Mouse (Mus musculus) liver, adult 2 months (tissue): ENCODE results near the gene Rad51b. TPM values are rescaled to one million over a fixed set of nuclear protein-coding genes. Genes with fewer than 3 reads are reported as not detected.

Experiments
- DNase-seq: peaks from one replicate; pipeline ENCODE4 v3.0.0-alpha.2; 2011; ENCODE audit warnings: low read depth, low spot score; ENCODE audit errors: extremely low read depth
- H3K27ac ChIP-seq: fragments of 200-500 bp; replicated peaks from 2 replicates; pipeline ENCODE4 v1.5.1; 2012; ENCODE audit warnings: low read depth, mild to moderate bottlenecking, control low read depth, inconsistent platforms, low read length; ENCODE audit not compliant: insufficient read depth
- H3K27me3 ChIP-seq: fragments of 200-500 bp; 2 replicates; pipeline ENCODE4 v1.6.1; 2012; ENCODE audit warnings: mild to moderate bottlenecking, moderate library complexity, low read length, inconsistent platforms; ENCODE audit not compliant: control insufficient read depth, insufficient read depth
- H3K36me3 ChIP-seq: fragments of 200-500 bp; 2 replicates; pipeline ENCODE4 v1.6.1; 2012; ENCODE audit warnings: low read length, inconsistent platforms; ENCODE audit not compliant: control insufficient read depth, insufficient read depth
- H3K4me1 ChIP-seq: fragments of 200-500 bp; 2 replicates; pipeline ENCODE4 v1.6.1; 2011; ENCODE audit warnings: low read length; ENCODE audit not compliant: control insufficient read depth, insufficient read depth
- H3K4me3 ChIP-seq: fragments of 200-500 bp; 2 replicates; pipeline ENCODE4 v1.5.1; 2011; ENCODE audit warnings: low read depth, mild to moderate bottlenecking, control low read depth, low read length, moderate library complexity; ENCODE audit not compliant: insufficient read depth
- H3K79me2 ChIP-seq: fragments of 200-500 bp; 2 replicates; pipeline ENCODE4 v1.6.1; 2012; ENCODE audit warnings: inconsistent platforms, mild to moderate bottlenecking, low read length, moderate library complexity; ENCODE audit not compliant: control insufficient read depth, insufficient read depth
- H3K9ac ChIP-seq: fragments of 200-500 bp; 2 replicates; pipeline ENCODE4 v1.6.1; 2012; ENCODE audit warnings: low read depth, mild to moderate bottlenecking, control low read depth, inconsistent platforms, low read length
- CTCF ChIP-seq: fragments of 200-500 bp; IDR thresholded peaks from 2 replicates; pipeline ENCODE4 v1.5.1; 2011; ENCODE audit warnings: low read depth, low read length, control low read depth
- POLR2A ChIP-seq: fragments of 200-500 bp; IDR thresholded peaks from 2 replicates; pipeline ENCODE4 v1.6.1; 2011; ENCODE audit warnings: low read length, control low read depth; ENCODE audit not compliant: insufficient read depth; ENCODE audit errors: extremely low read depth
- WGBS: fragments of 180-500 bp; shearing (Covaris S2); methylation state at CpG from one replicate; pipeline ENCODE4 v1.1.7; 2018; 5-methylcytosine and 5-hydroxymethylcytosine counted together
- polyA plus RNA-seq: library from polyadenylated mRNA; depleted of rRNA; stranded (reverse); fragments of >200 nt; gene quantifications from 2 replicates; pipeline ENCODE4 v1.2.3, GENCODE M21; 2012
- total RNA-seq: library from RNA; depleted of rRNA; stranded (reverse); fragments of >200 nt; gene quantifications from 2 replicates; pipeline ENCODE4 v1.2.3, GENCODE M21; 2014

Rad51b gene
- total and polyA plus RNA-seq, 2 experiments: 0.55 to 1.7 TPM

DNA sequence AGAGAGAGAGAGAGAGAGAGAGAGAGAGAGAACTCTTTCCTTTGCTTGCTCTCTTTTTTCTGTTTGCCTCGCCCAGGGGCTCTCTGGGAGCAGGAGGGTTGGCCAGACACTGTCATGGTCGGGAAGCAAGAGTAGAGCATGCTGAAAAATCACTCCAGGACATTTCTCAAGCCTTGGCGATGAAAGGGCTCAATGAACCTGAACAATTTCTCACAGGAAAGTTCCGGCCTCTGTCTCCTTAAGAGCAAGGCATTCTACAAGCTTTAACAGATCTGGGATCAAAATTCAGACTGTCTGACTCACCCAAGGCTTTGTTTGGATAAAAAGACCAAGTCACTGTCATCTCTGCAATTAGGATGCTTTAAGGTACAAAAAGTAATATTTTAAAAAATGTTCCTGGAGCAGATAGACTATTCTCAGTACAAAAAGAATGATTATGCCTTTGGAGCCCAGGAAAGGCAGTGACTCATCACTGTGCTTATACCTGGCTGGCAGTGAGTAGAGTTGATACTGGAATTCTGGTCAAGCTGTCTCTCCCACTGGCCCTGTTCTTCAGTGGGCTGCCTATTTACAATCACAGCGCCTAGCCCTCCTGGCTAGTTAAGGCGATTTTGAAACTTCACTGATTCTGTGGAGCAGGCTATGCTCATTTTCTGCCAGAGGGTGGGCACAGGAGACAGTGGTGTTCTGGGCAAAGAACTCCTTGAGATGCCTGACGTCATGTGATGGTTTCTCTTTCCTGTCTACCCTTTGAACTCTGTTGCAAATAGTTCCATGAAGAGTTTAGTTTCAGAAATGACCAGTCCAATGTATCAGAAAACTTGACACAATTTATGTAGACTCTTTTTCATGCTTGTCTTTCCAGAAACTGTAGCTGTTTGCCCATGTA lies 352.0 kb downstream of the Rad51b start:
- no peaks in the 10 kb centered on the region for H3K27me3 ChIP-seq
- no peak overlapping the region for H3K4me3 ChIP-seq
- H3K4me1 ChIP-seq: peaks cover 5% of the 10 kb centered on the region
- H3K79me2 ChIP-seq: no peaks in the 10 kb centered on the region
- no peak overlapping the region; the same call in 1 of the 2 replicates for H3K27ac ChIP-seq
- peak; percentile 60 for DNase-seq
- 80% methylated on average over 7 of the region's 7 CpGs for WGBS
- H3K9ac ChIP-seq: no peak overlapping the region
- H3K36me3 ChIP-seq: no peaks in the 10 kb centered on the region
- TF ChIP-seq POLR2A (no peak), CTCF (no peak)

DNA sequence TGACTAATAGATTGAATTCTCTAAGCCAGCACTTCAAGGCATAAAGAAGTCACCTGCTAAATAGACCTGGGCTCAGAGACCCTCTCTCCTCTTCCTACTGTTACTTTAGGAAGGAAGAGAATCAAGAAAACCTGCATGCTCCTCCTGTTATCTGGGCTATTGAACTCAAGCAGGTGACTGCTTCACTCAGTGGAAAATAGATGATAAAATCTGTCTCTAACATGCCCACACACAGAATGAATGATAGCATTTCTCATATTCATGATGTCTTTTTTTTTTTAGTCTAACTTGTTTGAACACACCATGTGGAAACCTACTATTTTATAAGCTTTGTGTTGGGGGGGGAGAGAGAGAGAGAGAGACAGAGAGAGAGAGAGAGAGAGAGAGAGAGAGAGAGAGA lies 352.7 kb downstream of the Rad51b start:
- DNase-seq: no peak
- H3K27ac ChIP-seq: no peak overlapping the region
- TF ChIP-seq POLR2A: no peak
- H3K4me1 ChIP-seq: peaks cover 5% of the 10 kb centered on the region
- H3K36me3 ChIP-seq: no peaks in the 10 kb centered on the region
- H3K79me2 ChIP-seq: no peaks in the 10 kb centered on the region
- no peaks in the 10 kb centered on the region for H3K27me3 ChIP-seq
- no peak overlapping the region for H3K4me3 ChIP-seq
- no peak overlapping the region for H3K9ac ChIP-seq

DNA sequence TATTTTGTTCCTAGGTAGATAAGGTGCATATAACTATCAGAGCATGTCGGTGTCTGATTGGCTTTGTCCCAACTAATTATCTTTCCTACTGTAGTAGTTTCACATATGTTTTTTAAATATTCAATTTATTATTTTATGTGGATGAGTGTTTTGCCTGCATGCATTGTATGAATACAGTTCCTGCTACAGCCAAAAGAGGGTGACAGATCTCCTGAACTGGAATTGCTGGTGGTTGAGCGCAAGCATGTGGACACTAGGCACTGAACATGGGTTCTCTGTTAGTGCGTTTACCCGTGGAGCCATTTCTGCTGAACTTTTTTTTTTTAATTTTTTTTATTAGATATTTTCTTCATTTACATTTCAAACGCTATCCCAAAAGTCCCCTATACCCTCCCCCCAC lies 358.1 kb downstream of the Rad51b start:
- TF ChIP-seq POLR2A: no peak
- TF ChIP-seq CTCF: no peak
- DNase-seq: no peak
- H3K4me1 ChIP-seq: no peaks in the 10 kb centered on the region
- no peak overlapping the region for H3K9ac ChIP-seq
- 97% methylated on average over 5 of the region's 5 CpGs for WGBS
- H3K27me3 ChIP-seq: no peaks in the 10 kb centered on the region
- no peaks in the 10 kb centered on the region for H3K79me2 ChIP-seq
- no peak overlapping the region for H3K27ac ChIP-seq
- no peaks in the 10 kb centered on the region for H3K36me3 ChIP-seq
- no peak overlapping the region for H3K4me3 ChIP-seq

DNA sequence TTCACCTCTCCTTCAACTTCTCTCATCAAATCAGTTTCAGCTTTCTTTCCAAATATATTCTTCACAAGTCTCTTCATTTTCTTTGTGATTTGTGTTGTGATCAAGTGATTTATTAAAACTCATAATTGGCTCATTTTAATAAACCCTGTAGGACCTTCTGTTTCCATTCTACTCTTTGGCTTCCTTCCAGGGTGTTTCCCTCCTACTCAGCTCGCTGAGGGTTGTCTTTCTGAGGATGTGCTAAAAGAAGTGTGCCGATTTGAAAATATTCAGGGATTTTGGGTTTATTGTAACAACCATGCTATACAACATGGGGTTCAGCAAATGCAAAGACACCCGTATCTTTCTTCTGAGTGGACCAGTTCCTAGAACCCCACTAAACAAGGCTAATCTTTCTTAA lies 361.8 kb downstream of the Rad51b start:
- no peaks in the 10 kb centered on the region for H3K27me3 ChIP-seq
- no peak for DNase-seq
- 80% methylated on average over 3 of the region's 3 CpGs for WGBS

DNA sequence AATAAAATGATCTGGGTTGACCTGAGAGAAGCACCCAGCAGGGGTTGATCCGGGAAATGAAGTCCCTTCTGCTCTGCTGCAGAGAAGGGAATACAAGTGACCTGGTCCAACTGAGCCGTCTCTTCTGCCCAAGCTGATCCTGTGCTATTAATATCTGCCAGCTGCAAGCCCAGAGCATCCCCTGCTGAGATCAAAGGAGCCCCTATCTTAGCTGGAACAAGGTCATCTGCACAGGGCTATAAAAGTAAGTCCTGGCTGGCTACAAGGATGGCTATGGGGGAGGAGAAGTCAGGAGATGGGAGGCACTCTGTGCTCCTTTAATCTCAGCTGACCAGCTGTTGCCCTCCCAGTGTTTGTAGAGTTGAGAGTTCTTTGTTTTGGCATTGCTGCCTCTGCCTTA lies 364.2 kb downstream of the Rad51b start:
- H3K9ac ChIP-seq: no peak overlapping the region
- H3K4me1 ChIP-seq: no peaks in the 10 kb centered on the region
- DNase-seq: no peak
- TF ChIP-seq POLR2A: no peak
- no peak for TF ChIP-seq CTCF
- no peak overlapping the region for H3K4me3 ChIP-seq
- no peaks in the 10 kb centered on the region for H3K27me3 ChIP-seq
- no peaks in the 10 kb centered on the region for H3K36me3 ChIP-seq
- WGBS: 43% methylated on average over 2 of the region's 2 CpGs
- H3K27ac ChIP-seq: no peak overlapping the region
- H3K79me2 ChIP-seq: no peaks in the 10 kb centered on the region

More for the DNA sequence above, 361.8 kb downstream of the Rad51b start:
- no peaks in the 10 kb centered on the region for H3K4me1 ChIP-seq
- H3K79me2 ChIP-seq: no peaks in the 10 kb centered on the region
- no peak overlapping the region for H3K9ac ChIP-seq
- no peak overlapping the region for H3K4me3 ChIP-seq
- no peaks in the 10 kb centered on the region for H3K36me3 ChIP-seq
- H3K27ac ChIP-seq: no peak overlapping the region
- TF ChIP-seq CTCF (no peak), POLR2A (no peak)

DNA sequence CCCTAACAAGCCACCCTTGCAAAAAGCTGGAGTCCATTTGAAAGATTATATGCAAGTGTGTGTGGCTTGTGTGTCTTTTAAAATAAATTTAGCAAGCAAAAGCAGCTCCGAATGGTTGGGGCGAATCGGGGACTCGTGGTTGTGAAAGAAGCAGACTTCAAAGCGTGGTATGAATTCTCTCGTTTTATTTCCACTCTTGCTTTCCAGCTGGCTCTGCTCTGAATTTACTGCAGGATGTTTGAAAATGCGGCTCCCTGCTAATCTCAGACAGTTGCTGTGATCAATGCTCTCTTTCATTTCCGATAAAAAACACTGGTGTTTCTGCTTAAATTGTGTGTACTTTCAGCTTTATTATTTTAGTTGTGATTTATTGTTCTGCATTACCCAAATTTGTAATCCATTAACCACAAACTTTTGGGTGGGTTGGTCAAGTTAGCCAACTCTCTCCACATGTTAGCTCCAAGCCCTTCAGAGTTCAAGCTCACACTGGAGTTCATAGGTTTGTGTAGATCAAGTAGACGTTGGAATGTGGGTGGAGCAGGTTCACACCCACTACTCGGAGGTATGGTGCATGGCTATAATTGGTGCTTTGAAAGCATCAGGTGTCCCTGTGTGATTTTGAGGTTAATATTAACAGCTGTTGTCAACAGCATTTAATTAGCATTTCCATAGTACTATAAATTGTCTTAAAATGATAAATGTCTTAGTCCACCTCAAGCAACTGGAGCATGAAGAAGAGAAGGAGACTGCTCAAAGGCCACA lies 366.2 kb downstream of the Rad51b start:
- WGBS: 66% methylated on average over 10 of the region's 10 CpGs
- TF ChIP-seq POLR2A (no peak), CTCF (no peak)
- Histone ChIP-seq H3K4me3 (no peak overlapping the region), H3K27ac (no peak overlapping the region), H3K4me1 (no peaks in the 10 kb centered on the region), H3K36me3 (no peaks in the 10 kb centered on the region), H3K27me3 (no peaks in the 10 kb centered on the region), H3K79me2 (no peaks in the 10 kb centered on the region), H3K9ac (no peak overlapping the region)
- DNase-seq: no peak
